Mouse (Mus musculus) stomach, embryonic 15.5 days (tissue): ENCODE results near the gene Zfp346. TPM values are rescaled to one million over a fixed set of nuclear protein-coding genes. Genes with fewer than 3 reads are reported as not detected.

ENCODE experiments used
- ATAC-seq: fragments of 200-750 bp; cut with Nextera tagmentation; 2 replicates; pipeline ENCODE4 v1.8.0; 2017; ENCODE audit warnings: low read depth, moderate number of reproducible peaks, moderate TSS enrichment; ENCODE audit not compliant: insufficient read depth, low FRiP score
- H3K27ac ChIP-seq: fragments of 300-500 bp; sonication (generic); 2 replicates; pipeline ENCODE4 v1.5.1; 2015; ENCODE audit warnings: mild to moderate bottlenecking, inconsistent platforms
- H3K27me3 ChIP-seq: fragments of 300-500 bp; sonication (generic); replicated peaks from 2 replicates; pipeline ENCODE4 v1.6.1; 2015; ENCODE audit warnings: inconsistent platforms
- H3K36me3 ChIP-seq: fragments of 300-500 bp; sonication (generic); 2 replicates; pipeline ENCODE4 v1.6.1; 2015; ENCODE audit warnings: inconsistent platforms
- H3K4me1 ChIP-seq: fragments of 300-500 bp; sonication (generic); 2 replicates; pipeline ENCODE4 v1.6.1; 2015; ENCODE audit warnings: inconsistent platforms
- H3K4me2 ChIP-seq: fragments of 300-500 bp; sonication (generic); 2 replicates; pipeline ENCODE4 v1.6.1; 2015; ENCODE audit warnings: mild to moderate bottlenecking, inconsistent platforms
- H3K4me3 ChIP-seq: fragments of 300-500 bp; sonication (generic); replicated peaks from 2 replicates; pipeline ENCODE4 v1.5.1; 2015; ENCODE audit warnings: inconsistent platforms
- H3K9ac ChIP-seq: fragments of 300-500 bp; sonication (generic); 2 replicates; pipeline ENCODE4 v1.6.1; 2015; ENCODE audit warnings: inconsistent platforms
- H3K9me3 ChIP-seq: fragments of 300-500 bp; sonication (generic); 2 replicates; pipeline ENCODE4 v1.6.1; 2016; ENCODE audit warnings: inconsistent platforms
- WGBS: fragments of 180-500 bp; shearing (Covaris S2); methylation state at CpG from one replicate; pipeline ENCODE4 v1.1.7; 2015; 5-methylcytosine and 5-hydroxymethylcytosine counted together
- polyA plus RNA-seq: library from polyadenylated mRNA; unstranded; fragments of >200 nt; fragmentation: Nextera tagmentation; extraction: Ambion mirVana; gene quantifications from 2 replicates; pipeline ENCODE4 v1.2.1, GENCODE M21; 2015

Gene Zfp346
- polyA plus RNA-seq, 1 experiment from 2014 or later = 13.8 TPM

DNA sequence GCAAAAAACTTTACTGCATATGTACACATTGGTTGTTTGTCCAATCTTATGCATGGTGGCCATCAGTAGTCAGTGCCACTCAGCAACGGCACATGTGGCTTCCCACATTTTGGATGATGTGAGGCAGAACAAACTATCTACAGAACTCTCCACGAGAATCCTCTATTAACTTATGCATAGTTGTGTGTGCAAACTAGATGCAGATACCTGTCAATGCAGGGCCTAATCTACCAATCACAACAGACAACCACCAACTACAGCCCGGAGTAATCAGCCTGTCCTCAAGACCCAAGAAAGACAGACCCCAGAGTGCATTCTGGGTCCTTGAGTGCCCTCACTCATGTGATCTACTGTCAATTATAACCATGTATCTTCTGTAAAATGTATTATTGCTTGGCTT lies 2.7 kb upstream of the Zfp346 start:
- 94% methylated on average over 3 of the region's 3 CpGs for WGBS
- Histone ChIP-seq H3K4me2 (no peak overlapping the region), H3K9me3 (no peaks in the 10 kb centered on the region), H3K36me3 (no peaks in the 10 kb centered on the region), H3K4me1 (peaks cover 6% of the 10 kb centered on the region), H3K27ac (no peak overlapping the region), H3K27me3 (no peaks in the 10 kb centered on the region), H3K9ac (no peak overlapping the region), H3K4me3 (no peak overlapping the region)
- ATAC-seq = no peak

DNA sequence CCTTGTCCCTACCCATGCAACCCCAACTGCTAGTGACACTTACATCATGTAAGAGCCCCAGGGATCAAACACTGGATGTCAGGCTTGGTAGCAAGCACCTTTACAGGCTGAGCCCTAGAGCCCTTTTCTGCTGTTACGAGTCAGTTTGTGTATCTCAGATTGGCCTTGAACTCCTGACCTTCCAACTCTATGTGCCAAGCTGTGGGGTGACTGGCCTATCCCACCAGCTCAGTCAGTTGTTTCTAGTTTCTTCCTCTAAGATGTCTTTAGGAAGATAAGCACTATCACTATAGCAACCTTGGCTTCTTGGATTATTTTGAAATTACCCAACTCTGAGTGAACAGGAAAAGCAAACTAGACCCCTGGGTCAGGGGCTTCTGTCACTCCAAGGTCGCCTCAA lies 1.8 kb upstream of the Zfp346 start:
- H3K27me3 ChIP-seq = no peaks in the 10 kb centered on the region
- 0 out of 2 replicates have a peak, but pooled peaks cover 2% of the 10 kb centered on the region for H3K36me3 ChIP-seq
- WGBS = 52% methylated on average over 2 of the region's 2 CpGs
- H3K9ac ChIP-seq = no peak overlapping the region
- peaks cover 6% of the 10 kb centered on the region for H3K4me1 ChIP-seq
- H3K4me2 ChIP-seq = no peak overlapping the region
- no peaks in the 10 kb centered on the region for H3K9me3 ChIP-seq
- H3K4me3 ChIP-seq = no peak overlapping the region
- ATAC-seq = no peak
- H3K27ac ChIP-seq = no peak overlapping the region

DNA sequence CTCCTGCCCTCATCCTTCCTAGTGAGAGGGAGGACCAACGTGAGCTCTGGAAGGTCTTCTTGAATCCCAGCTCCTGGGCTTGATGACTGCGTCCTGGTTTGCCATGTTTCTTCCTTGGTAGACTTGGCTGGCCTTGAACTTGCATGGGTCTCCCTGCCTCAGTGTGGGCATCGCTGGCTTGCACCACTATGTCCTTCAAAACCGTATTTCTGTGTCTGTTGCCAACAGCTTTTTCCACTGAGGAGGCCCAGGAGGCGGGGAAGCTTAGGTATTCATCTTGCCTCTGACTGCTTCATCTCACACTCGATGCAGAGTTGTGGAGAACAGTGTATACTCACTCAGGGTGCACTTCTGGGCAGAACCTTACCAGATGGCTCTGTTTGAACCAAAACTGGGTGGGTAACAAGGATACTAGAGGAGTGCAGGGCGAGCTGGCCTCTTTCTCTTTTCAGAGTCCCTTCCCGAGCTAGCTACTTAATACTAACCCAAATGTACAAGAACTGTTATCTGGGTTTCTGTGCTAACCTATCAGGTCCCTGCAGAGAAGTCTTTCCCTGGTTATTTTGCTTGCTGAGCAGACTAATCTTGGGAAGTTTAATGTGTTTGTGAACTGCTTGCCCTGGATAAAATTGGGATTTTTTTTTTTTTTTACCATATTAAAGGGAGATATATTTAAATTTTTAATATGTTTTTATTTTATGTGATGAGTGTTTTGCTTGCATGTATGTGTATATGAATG lies 1.0 kb downstream of the Zfp346 start:
- H3K36me3 ChIP-seq = 0 out of 2 replicates have a peak, but pooled peaks cover 4% of the 10 kb centered on the region
- H3K9me3 ChIP-seq = no peaks in the 10 kb centered on the region
- H3K4me3 ChIP-seq = peak overlapping the region; percentile 84
- H3K27me3 ChIP-seq = no peaks in the 10 kb centered on the region
- H3K9ac ChIP-seq = peak overlapping the region; percentile 73
- WGBS = 20% methylated on average over 8 of the region's 8 CpGs
- peaks cover 6% of the 10 kb centered on the region for H3K4me1 ChIP-seq
- peak overlapping the region; percentile 85; the same call in 1 of the 2 replicates for H3K27ac ChIP-seq
- H3K4me2 ChIP-seq = peak overlapping the region; percentile 68
- no peak for ATAC-seq

DNA sequence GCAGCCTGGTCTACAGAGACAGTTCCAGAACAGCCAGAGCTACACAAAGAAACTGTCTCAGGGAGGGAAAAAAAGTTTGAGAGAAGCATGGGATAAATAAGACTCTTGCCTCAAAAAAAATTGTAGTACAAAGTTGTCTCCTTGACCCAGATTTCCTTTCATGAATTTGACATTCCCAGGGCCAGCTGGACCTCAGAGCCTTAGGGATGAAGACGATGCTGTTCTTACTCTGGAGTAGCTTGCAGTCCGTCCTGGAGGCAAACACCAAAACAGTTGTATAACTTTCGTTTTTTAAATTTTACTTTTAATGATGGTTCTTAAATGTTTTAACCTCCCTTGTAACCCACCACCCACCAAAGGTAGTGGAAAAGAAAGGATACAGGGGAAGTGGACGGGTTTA lies 2.0 kb downstream of the Zfp346 start:
- Histone ChIP-seq H3K4me1 (peaks cover 6% of the 10 kb centered on the region), H3K36me3 (0 out of 2 replicates have a peak, but pooled peaks cover 4% of the 10 kb centered on the region), H3K4me3 (no peak overlapping the region), H3K4me2 (no peak overlapping the region), H3K27ac (no peak overlapping the region), H3K9ac (no peak overlapping the region), H3K9me3 (no peaks in the 10 kb centered on the region), H3K27me3 (no peaks in the 10 kb centered on the region)
- no peak for ATAC-seq
- 94% methylated on average over 4 of the region's 4 CpGs for WGBS

DNA sequence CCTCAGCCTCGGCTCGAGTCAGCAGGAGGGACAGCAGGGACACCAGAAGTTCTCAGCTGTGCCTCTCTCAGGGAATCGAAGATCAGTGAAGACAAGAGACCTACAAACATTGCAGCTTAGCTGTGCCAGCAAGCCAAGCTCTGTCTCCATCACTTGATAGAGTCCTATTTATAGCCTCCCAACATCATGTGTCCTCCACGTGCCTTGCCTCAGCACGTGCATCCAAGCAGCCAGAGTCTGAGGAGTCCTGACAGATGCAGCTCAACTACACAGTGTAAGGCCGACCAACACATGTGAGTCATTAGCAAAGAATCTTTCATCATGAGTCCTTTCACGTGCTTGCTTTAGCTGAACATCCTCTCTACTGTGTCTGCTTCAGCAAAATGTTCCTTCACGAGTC lies 2.6 kb downstream of the Zfp346 start:
- Histone ChIP-seq H3K4me2 (no peak overlapping the region), H3K27me3 (no peaks in the 10 kb centered on the region), H3K27ac (no peak overlapping the region), H3K9ac (no peak overlapping the region), H3K4me1 (peaks cover 6% of the 10 kb centered on the region), H3K36me3 (0 out of 2 replicates have a peak, but pooled peaks cover 4% of the 10 kb centered on the region), H3K4me3 (no peak overlapping the region), H3K9me3 (no peaks in the 10 kb centered on the region)
- WGBS = 90% methylated on average over 8 of the region's 8 CpGs
- ATAC-seq = no peak

DNA sequence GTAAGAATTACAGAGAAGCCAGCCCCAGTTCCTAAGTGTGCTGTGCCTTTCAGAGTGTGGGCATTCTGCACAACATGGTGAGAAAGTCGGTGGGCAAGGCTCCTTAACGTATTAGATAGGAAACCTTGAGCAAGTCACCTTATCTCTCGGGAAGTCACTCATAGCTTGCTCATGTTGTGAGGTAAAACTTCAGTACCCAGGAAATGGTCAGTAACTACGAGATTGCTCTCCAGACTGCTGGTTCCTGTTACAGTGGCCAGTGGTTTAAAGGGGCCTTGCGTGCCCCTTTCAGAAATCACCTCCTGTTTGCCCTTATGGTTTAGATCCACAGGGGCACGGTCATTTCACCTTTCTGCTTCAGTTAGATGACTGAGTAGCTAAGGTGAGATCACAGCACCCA lies 9.3 kb downstream of the Zfp346 start:
- ATAC-seq = no peak
- Histone ChIP-seq H3K9ac (no peak overlapping the region), H3K4me3 (no peak overlapping the region), H3K9me3 (no peaks in the 10 kb centered on the region), H3K27me3 (no peaks in the 10 kb centered on the region), H3K27ac (no peak overlapping the region), H3K36me3 (peaks cover 21% of the 10 kb centered on the region), H3K4me2 (no peak overlapping the region), H3K4me1 (no peaks in the 10 kb centered on the region)
- WGBS = 78% methylated on average over 6 of the region's 6 CpGs

DNA sequence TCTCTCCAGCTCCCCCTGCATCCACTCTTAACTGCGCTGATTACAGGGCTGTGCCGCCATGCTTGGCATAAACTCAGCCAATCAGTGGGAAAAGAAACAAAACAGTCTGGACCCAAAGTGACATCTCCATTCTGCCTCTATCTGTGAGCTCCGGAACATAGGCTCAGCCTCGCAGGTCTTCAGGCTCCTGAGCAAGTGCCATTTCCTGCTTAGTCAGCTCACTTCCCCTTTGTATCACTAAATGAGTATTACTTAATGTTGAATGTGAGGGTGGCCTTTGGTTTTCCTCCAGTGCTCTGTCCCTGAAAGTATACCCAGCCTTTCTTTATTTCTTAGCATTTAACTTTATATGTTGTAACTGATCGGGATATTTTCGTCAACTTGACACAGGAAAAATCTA lies 19.8 kb downstream of the Zfp346 start:
- no peak overlapping the region for H3K4me3 ChIP-seq
- H3K4me2 ChIP-seq = no peak overlapping the region
- H3K36me3 ChIP-seq = peaks cover 34% of the 10 kb centered on the region
- WGBS = 86% methylated on average over 6 of the region's 6 CpGs
- ATAC-seq = no peak
- no peaks in the 10 kb centered on the region for H3K27me3 ChIP-seq
- no peak overlapping the region for H3K9ac ChIP-seq
- H3K4me1 ChIP-seq = no peaks in the 10 kb centered on the region
- no peak overlapping the region for H3K27ac ChIP-seq
- H3K9me3 ChIP-seq = no peaks in the 10 kb centered on the region

DNA sequence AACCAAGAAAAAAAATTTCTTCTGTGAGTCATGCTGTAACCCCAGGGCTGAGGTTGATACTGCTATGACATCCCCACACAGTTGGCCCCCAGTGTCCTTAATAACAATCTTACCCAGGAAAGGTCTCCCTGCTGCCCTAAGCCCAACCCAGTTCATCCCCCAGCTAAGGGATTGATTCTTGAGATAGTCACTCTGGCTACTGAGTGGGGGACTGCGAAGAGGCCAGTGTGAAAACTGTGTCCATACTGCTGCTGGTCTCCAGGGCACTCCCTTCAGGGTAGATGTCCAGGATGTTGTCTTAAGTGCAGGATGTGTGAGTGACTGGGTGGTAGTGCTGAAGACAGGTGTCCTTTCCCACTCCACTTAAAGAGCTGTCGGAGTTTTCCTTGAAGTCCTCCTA lies 28.3 kb downstream of the Zfp346 start, which contains the start of gene Gm17617:
Gene Gm17617, minus strand, starts transcription at position 101 of the 400 bp plus-strand sequence.
- 97% methylated on average over 2 of the region's 2 CpGs for WGBS
- H3K36me3 ChIP-seq = 0 out of 2 replicates have a peak, but pooled peaks cover 21% of the 10 kb centered on the region
- H3K27me3 ChIP-seq = no peaks in the 10 kb centered on the region
- no peak within 1 kb of the TSS for H3K27ac ChIP-seq
- no peak within 1 kb of the TSS for H3K4me3 ChIP-seq
- H3K9ac ChIP-seq = no peak within 1 kb of the TSS
- ATAC-seq = no peak
- no peaks in the 10 kb centered on the region for H3K9me3 ChIP-seq
- no peak within 1 kb of the TSS for H3K4me2 ChIP-seq
- H3K4me1 ChIP-seq = 0 out of 2 replicates have a peak, but pooled peaks cover 5% of the 10 kb centered on the region

DNA sequence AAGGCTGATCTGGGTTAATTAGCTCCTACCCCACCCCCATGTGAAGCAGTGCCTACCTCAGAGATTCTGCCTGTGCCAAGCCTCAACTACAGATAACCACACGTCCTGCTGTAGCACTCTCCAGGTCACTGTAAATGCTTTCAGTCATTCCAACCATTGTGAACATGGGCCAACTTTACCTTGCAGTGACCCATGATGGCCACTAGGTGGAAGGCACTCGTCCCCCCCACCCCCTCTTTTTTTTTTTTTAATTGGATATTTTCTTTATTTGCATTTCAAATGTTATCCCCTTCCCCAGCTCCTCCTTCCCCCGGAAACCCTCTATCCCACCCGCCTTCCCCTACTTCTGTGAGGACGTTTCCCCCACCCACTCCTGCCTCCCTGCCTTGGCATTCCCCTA lies 30.3 kb downstream of the Zfp346 start:
- Histone ChIP-seq H3K27ac (no peak overlapping the region), H3K4me1 (0 out of 2 replicates have a peak, but pooled peaks cover 5% of the 10 kb centered on the region), H3K36me3 (0 out of 2 replicates have a peak, but pooled peaks cover 16% of the 10 kb centered on the region), H3K27me3 (no peaks in the 10 kb centered on the region), H3K9me3 (no peaks in the 10 kb centered on the region), H3K9ac (no peak overlapping the region), H3K4me3 (no peak overlapping the region), H3K4me2 (0 out of 2 replicates have a peak overlapping the region, but pooled peaks have one; percentile 21)
- WGBS = 9% methylated on average over 5 of the region's 5 CpGs
- ATAC-seq = peak; percentile 43; the same call in 1 of the 2 replicates

DNA sequence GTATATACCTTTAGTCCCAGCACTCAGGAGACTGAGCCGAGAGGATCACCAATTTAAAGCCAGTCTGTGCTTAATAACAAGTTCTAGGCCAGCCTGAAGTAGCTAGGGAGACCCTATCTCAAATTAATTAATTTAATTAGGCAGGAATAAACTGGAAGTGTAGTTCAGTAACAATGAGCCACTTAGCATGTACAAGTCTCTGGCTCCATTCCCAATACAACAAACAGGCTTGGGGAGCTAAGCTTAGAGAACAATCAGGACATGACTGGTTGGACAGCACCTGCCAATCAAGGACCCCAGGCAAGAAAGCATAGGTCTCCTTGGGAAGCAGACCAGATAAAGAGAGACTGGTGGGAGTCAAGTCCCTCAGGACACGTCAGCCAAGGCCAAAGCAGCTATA lies 35.2 kb downstream of the Zfp346 start:
- Histone ChIP-seq H3K36me3 (no peaks in the 10 kb centered on the region), H3K4me3 (no peak overlapping the region), H3K4me2 (no peak overlapping the region), H3K9ac (no peak overlapping the region), H3K9me3 (no peaks in the 10 kb centered on the region), H3K4me1 (0 out of 2 replicates have a peak, but pooled peaks cover 3% of the 10 kb centered on the region), H3K27ac (no peak overlapping the region), H3K27me3 (no peaks in the 10 kb centered on the region)
- ATAC-seq = no peak
- 73% methylated on average over 2 of the region's 2 CpGs for WGBS

DNA sequence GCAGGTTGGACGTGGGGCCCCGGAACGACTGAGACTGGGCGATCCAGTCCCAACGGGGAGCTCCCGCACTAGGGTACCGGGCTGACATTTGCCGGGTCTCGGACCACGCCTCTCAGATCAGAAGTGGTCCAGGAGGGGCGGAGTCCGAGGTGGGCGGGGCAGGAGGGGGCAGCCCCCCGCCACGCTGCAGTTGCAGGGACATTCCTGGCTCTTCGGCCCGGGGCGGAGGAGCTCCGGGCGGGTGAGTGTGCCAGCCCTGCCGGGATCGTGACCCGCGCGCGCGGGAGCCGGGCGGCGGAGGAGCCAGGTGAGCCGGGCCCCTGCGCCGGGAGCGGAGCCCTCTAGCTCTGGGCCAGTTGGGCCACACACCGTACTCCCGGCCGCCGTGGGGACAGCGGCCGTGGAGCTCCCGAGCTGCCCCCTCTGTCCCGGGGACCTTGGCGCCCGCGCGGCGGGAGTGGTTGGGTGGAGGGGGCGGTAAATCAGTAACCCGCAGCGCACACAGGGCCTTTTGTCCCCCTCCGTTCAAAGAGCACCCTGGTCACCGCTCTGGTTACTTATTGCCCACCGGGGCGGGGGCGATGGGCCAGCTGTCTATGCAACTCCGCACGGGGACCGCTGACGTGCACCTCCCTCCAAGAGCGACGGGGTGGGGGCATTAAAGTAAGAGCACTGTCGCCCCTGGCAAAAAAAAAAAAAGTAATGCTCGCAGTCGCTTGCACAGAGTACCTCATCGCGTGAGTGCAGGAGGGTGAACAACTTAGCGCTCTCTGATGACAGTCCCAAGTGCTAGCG lies 47.7 kb downstream of the Zfp346 start, which contains the start of gene Fgfr4:
Gene Fgfr4, plus strand, starts transcription at position 20 of the 795 bp plus-strand sequence.
- H3K9ac ChIP-seq = peak within 1 kb of the TSS; percentile 38; the same call in 1 of the 2 replicates
- no peaks in the 10 kb centered on the region for H3K36me3 ChIP-seq
- H3K27ac ChIP-seq = peak within 1 kb of the TSS; percentile 81
- WGBS = 1% methylated on average over 68 of the region's 68 CpGs
- H3K27me3 ChIP-seq = no peaks in the 10 kb centered on the region
- H3K4me3 ChIP-seq = peak within 1 kb of the TSS; percentile 61
- peak; percentile 79 for ATAC-seq
- peaks cover 9% of the 10 kb centered on the region; the same call in 1 of the 2 replicates for H3K4me1 ChIP-seq
- H3K4me2 ChIP-seq = peak within 1 kb of the TSS; percentile 96
- no peaks in the 10 kb centered on the region for H3K9me3 ChIP-seq

DNA sequence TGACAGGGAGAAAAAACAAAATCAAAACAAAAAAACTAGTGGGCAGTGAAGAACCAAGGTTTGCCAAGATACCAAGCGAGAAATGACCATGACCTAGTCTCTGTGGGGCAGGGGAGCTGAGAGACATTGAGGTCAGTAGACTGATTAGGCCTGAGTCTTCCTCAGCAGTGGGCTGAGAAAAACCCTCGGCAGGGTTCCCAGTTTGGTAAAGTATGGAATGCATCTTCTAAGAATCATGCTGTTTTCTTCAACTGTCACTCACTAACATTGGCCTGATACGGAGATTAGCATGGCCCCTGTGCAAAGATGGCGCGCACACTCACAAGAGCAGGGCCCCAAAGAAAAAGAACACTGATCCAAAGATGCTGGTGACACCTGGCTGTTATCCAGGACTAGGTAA lies 48.8 kb downstream of the Zfp346 start:
- H3K4me1 ChIP-seq = peaks cover 9% of the 10 kb centered on the region; the same call in 1 of the 2 replicates
- no peak for ATAC-seq
- no peak overlapping the region for H3K9ac ChIP-seq
- 73% methylated on average over 5 of the region's 5 CpGs for WGBS
- H3K9me3 ChIP-seq = no peaks in the 10 kb centered on the region
- no peaks in the 10 kb centered on the region for H3K36me3 ChIP-seq
- H3K27ac ChIP-seq = no peak overlapping the region
- H3K4me2 ChIP-seq = peak overlapping the region; percentile 96
- H3K27me3 ChIP-seq = no peaks in the 10 kb centered on the region
- H3K4me3 ChIP-seq = 0 out of 2 replicates have a peak overlapping the region, but pooled peaks have one; percentile 61
